Mouse (Mus musculus) megakaryocyte, embryonic 14.5 days (primary cell): ENCODE data around the gene Fam83f.

Experiments used
- FLI1 ChIP-seq: IDR thresholded peaks from 2 replicates; pipeline ENCODE4 v1.6.1; 2012; ENCODE audit warnings: low read length, inconsistent platforms, mixed read lengths
- GATA1 ChIP-seq: IDR thresholded peaks from 3 replicates; pipeline ENCODE4 v1.6.1; 2012; ENCODE audit warnings: mixed read lengths, low read length, inconsistent platforms, borderline replicate concordance

DNA sequence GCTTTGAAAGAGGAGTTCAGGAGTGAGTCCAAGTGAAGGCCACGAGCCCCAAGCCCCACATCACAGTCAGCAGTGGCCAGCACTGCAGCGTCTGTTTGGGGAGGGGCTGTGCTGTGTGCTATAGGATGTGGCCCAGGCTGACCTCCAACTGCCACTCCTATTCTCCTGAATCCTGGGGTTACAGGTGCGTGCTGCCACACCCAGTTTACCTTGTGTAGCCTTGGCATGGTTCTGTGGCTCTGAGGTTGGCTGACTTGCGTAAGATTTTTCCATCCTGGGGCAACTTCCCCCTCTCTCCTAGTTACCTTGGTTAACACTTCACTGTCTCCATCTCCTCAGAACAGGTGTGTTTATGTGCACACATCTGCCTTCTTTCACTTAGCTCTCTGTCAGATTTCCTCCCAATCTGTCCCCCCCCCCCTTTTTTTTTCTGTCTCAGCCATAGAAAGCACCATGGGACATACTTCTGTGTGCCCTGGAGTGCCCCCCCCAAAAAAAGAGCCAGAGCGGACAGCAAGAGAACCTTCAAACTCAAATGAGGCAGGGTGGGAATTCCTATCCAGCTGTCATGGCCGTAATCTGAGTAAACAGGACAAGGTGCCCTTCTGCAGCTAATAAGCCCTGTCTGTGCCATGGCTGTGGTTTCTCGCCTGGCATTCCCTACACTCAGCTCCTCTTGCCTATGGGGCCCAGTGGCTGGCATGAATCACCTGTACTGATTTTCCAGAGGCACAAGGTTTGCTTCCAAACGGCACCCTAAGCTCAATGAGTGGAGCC is 30.0 kb downstream of the Fam83f start:
- TF ChIP-seq GATA1 (no peak), FLI1 (no peak)
